Mouse (Mus musculus) layer of hippocampus, postnatal 14 days (tissue): Measurements from ENCODE around the gene Ccnk. TPM values are rescaled to one million over a fixed set of nuclear protein-coding genes. Genes with fewer than 3 reads are reported as not detected.

Experiments used
- DNase-seq, 2 experiments: peaks; one replicate each; pipeline ENCODE4 v3.0.0; 2021 to 2022; ENCODE audit warnings: low spot score in 2 of 2, mixed read lengths in 1 of 2
- total RNA-seq, 2 experiments: library from RNA; stranded (reverse); gene quantifications; 2 replicates each; pipeline ENCODE4 v1.2.3; 2021

Ccnk gene
- total RNA-seq, 2 experiments from 2014 or later: 28.1 to 32.0 TPM

GRCm38 (mm10) chr12:108221206-108221605 is 41.8 kb downstream of the Ccnk start:
- no peak for DNase-seq

GRCm38 (mm10) chr12:108221712-108222111 is 42.3 kb downstream of the Ccnk start:
- no peak for DNase-seq

GRCm38 (mm10) chr12:108223357-108223756 is 44.0 kb downstream of the Ccnk start:
- DNase-seq: no peak

GRCm38 (mm10) chr12:108225781-108226180 is 46.4 kb downstream of the Ccnk start:
- DNase-seq: no peak

- no peak for DNase-seq
Observed at GRCm38 (mm10) chr12:108226216-108226615, 46.8 kb downstream of the Ccnk start.

GRCm38 (mm10) chr12:108226941-108227340 is 47.6 kb downstream of the Ccnk start:
- no peak for DNase-seq

- DNase-seq: no peak
Observed at GRCm38 (mm10) chr12:108227527-108227926, 48.1 kb downstream of the Ccnk start.

GRCm38 (mm10) chr12:108230077-108230476 is 50.7 kb downstream of the Ccnk start:
- no peak for DNase-seq

GRCm38 (mm10) chr12:108230821-108231794 is 51.7 kb downstream of the Ccnk start:
- no peak for DNase-seq

GRCm38 (mm10) chr12:108231901-108232300 is 52.5 kb downstream of the Ccnk start:
- no peak for DNase-seq

GRCm38 (mm10) chr12:108233736-108234135 is 54.4 kb downstream of the Ccnk start:
- DNase-seq: no peak

- no peak for DNase-seq
Observed at GRCm38 (mm10) chr12:108234832-108235602, 55.6 kb downstream of the Ccnk start.

GRCm38 (mm10) chr12:108235976-108236555 is 56.7 kb downstream of the Ccnk start:
- no peak for DNase-seq

GRCm38 (mm10) chr12:108237300-108238006 is 58.1 kb downstream of the Ccnk start:
- no peak for DNase-seq

- no peak for DNase-seq
Observed at GRCm38 (mm10) chr12:108238395-108239035, 59.1 kb downstream of the Ccnk start.

- peak; percentile 64 to 89 for DNase-seq
Observed at GRCm38 (mm10) chr12:108239441-108239840, 60.1 kb downstream of the Ccnk start.

- DNase-seq: no peak
Observed at GRCm38 (mm10) chr12:108240401-108240890, 61.1 kb downstream of the Ccnk start.

- no peak for DNase-seq
Observed at GRCm38 (mm10) chr12:108240953-108241588, 61.7 kb downstream of the Ccnk start.

- DNase-seq: no peak
Observed at GRCm38 (mm10) chr12:108241626-108242025, 62.2 kb downstream of the Ccnk start.

- DNase-seq: no peak
Observed at GRCm38 (mm10) chr12:108242243-108242745, 62.9 kb downstream of the Ccnk start.
